Mouse (Mus musculus) spleen, embryonic (tissue): ENCODE results near the gene Trem1.

ENCODE experiments used
- CTCF ChIA-PET: fragments of 350-600 bp; sonication (Branson Sonifier 250); formaldehyde crosslinking; loops from one replicate; lab custom pipeline; 2022; lab: Charles Lee

The Trem1 gene

GRCm38 (mm10) chr17:48267591-48267990 lies 35.0 kb downstream of the Trem1 start:
- CTCF ChIA-PET: no interaction called here

GRCm38 (mm10) chr17:48268276-48268675 lies 35.7 kb downstream of the Trem1 start:
- CTCF ChIA-PET: no interaction called here

GRCm38 (mm10) chr17:48269833-48270232 lies 37.3 kb downstream of the Trem1 start:
- CTCF ChIA-PET: no interaction called here

- CTCF ChIA-PET: interaction anchor here (1.0 kb wide), 1 partner anchor 178 kb away, joined by 3 read pairs; no protein-coding TSS in a partner anchor
Measured at GRCm38 (mm10) chr17:48272158-48272557, 39.6 kb downstream of the Trem1 start.

- CTCF ChIA-PET: interaction anchor here (1.0 kb wide), 1 partner anchor 178 kb away, joined by 3 read pairs; no protein-coding TSS in a partner anchor
Measured at GRCm38 (mm10) chr17:48272598-48272997, 40.0 kb downstream of the Trem1 start.

- CTCF ChIA-PET: interaction anchor here (0.9 to 2.4 kb wide), 3 partner anchors 59 to 65 kb away, joined by 3 to 9 read pairs (median 5); no protein-coding TSS in a partner anchor
Measured at GRCm38 (mm10) chr17:48274098-48274497, 41.5 kb downstream of the Trem1 start.

- CTCF ChIA-PET: interaction anchor here (0.9 to 2.4 kb wide), 3 partner anchors 59 to 64 kb away, joined by 3 to 9 read pairs (median 5); no protein-coding TSS in a partner anchor
Measured at GRCm38 (mm10) chr17:48274885-48275284, 42.3 kb downstream of the Trem1 start.

GRCm38 (mm10) chr17:48275736-48276135 lies 43.2 kb downstream of the Trem1 start:
- CTCF ChIA-PET: interaction anchor here (0.7 to 2.4 kb wide), 2 partner anchors 10 to 61 kb away, joined by 3 to 9 read pairs; no protein-coding TSS in a partner anchor

- CTCF ChIA-PET: interaction anchor here (0.8 kb wide), 1 partner anchor 57 kb away, joined by 3 read pairs; no protein-coding TSS in a partner anchor
Measured at GRCm38 (mm10) chr17:48278381-48278780, 45.8 kb downstream of the Trem1 start.

- CTCF ChIA-PET: interaction anchor here (0.6 kb wide), 1 partner anchor 16 kb away, joined by 5 read pairs; no protein-coding TSS in a partner anchor
Measured at GRCm38 (mm10) chr17:48279002-48279401, 46.4 kb downstream of the Trem1 start.

GRCm38 (mm10) chr17:48280943-48281738 lies 48.6 kb downstream of the Trem1 start:
- CTCF ChIA-PET: no interaction called here

GRCm38 (mm10) chr17:48281739-48282085 lies 49.1 kb downstream of the Trem1 start:
- CTCF ChIA-PET: interaction anchor here (0.7 kb wide), 1 partner anchor 910 kb away, joined by 21 read pairs; no protein-coding TSS in a partner anchor

GRCm38 (mm10) chr17:48286765-48287164 lies 54.2 kb downstream of the Trem1 start:
- CTCF ChIA-PET: no interaction called here

GRCm38 (mm10) chr17:48287276-48287675 lies 54.7 kb downstream of the Trem1 start:
- CTCF ChIA-PET: no interaction called here

GRCm38 (mm10) chr17:48293500-48294194 lies 61.1 kb downstream of the Trem1 start:
- CTCF ChIA-PET: no interaction called here
